Mouse (Mus musculus) heart, postnatal 0 days (tissue): ENCODE data around the gene Ano1.

Experiments used
- CTCF ChIP-seq: IDR thresholded peaks from 2 replicates; pipeline ENCODE4 v1.5.1; 2016; ENCODE audit warnings: antibody characterized with exemption, control low read depth, low read depth
- EP300 ChIP-seq: IDR thresholded peaks from 2 replicates; pipeline ENCODE4 v1.6.1; 2016; ENCODE audit warnings: antibody characterized with exemption, low read depth

GRCm38 (mm10) chr7:144743874-144744273 is 7.9 kb downstream of the Ano1 start:
- TF ChIP-seq CTCF = no peak
- TF ChIP-seq EP300 = no peak
